Mouse (Mus musculus) CD4-positive, CD25-positive, alpha-beta regulatory T cell, adult 2 months (primary cell): ENCODE measurements at regions not wholly inside any gene's neighbourhood (a gene's known extent, or its start where the extent isn't known, plus 50 kb on each side); places are given as distances from the start of the nearest gene placed in this dataset.
A peak's percentile ranks its signal among the peaks of the same experiment; 100 is the strongest.

Source experiments
- DNase-seq: peaks from one replicate; pipeline ENCODE4 v3.0.0-alpha.2; 2012; ENCODE audit warnings: low read depth, low spot score

GRCm38 (mm10) chrX:13224902-13225301 is 55.9 kb upstream of the Ddx3x start:
- peak; percentile 65 for DNase-seq

GRCm38 (mm10) chrX:13226429-13226828 is 54.3 kb upstream of the Ddx3x start:
- no peak for DNase-seq

- DNase-seq, result peak; percentile 61
Observed at GRCm38 (mm10) chrX:13229891-13230614, 50.7 kb upstream of the Ddx3x start.

DNA sequence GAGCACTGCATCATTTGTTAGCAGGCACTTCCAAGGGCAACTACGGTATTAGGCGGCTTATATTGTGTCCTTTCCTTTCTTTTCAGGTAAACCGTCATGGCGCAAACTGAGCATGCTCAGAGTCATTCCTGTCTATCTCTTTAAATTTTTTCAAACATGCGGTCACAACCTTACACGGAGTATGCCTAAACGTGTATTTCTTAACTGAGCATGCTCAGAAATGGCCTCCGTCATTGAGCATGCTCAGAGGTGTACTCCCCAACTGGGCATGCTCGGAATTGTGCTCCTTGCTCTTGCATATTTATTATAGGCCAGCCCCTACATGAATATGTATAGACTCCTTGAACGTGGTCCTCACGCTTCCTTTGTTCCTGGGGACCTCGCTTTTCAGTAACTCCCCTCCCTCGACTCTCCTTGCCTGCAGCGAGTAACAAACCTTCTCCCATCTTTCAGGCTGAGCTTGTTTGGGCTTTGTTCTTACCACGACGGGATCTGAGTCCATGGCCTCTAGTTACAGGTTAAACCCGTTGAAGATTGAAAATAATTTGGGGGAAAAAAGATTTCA is 50.1 kb upstream of the Ddx3x start:
- peak; percentile 92 for DNase-seq
